Mouse (Mus musculus): ENCODE data around the gene Cirbp. TPM values are rescaled to one million over a fixed set of nuclear protein-coding genes. Genes with fewer than 3 reads are reported as not detected.

The Cirbp gene
- polyA plus RNA-seq, 1 experiment from 2014 or later = 149 TPM

- Histone ChIP-seq H3K4me2 (replicated peaks) (peak overlapping the region; percentile 56), H3K27ac (no peak overlapping the region; the same call in 1 of the 2 replicates), H3K4me3 (peak overlapping the region; percentile 28), H3K9me3 (0 out of 2 replicates have a peak, but pooled peaks cover 5% of the 10 kb centered on the region), H3K4me1 (peaks cover 22% of the 10 kb centered on the region), H3K36me3 (peaks cover 95% of the 10 kb centered on the region), H3K27me3 (peaks cover 30% of the 10 kb centered on the region), H3K9ac (peak overlapping the region; percentile 48; the same call in 1 of the 2 replicates)
- WGBS = 14% methylated on average over 55 of the region's 55 CpGs
- ATAC-seq (ENCODE audit: low FRiP score, low read depth) = peak; percentile 52; the same call in 1 of the 2 replicates
These were observed 34.4 kb upstream of the Cirbp start for GRCm38 (mm10) chr10:80131316-80131951.

- H3K36me3 ChIP-seq = peaks cover 90% of the 10 kb centered on the region
- 0 out of 2 replicates have a peak, but pooled peaks cover 5% of the 10 kb centered on the region for H3K9me3 ChIP-seq
- 40% methylated on average over 27 of the region's 27 CpGs for WGBS
- peaks cover 27% of the 10 kb centered on the region for H3K4me1 ChIP-seq
- peaks cover 35% of the 10 kb centered on the region for H3K27me3 ChIP-seq
- H3K27ac ChIP-seq = no peak overlapping the region
- H3K4me3 ChIP-seq = peak overlapping the region; percentile 28
- peak overlapping the region; percentile 56 for H3K4me2 ChIP-seq (replicated peaks)
- ATAC-seq (ENCODE audit: low FRiP score, low read depth) = no peak
- H3K9ac ChIP-seq = peak overlapping the region; percentile 48; the same call in 1 of the 2 replicates
These were observed 33.8 kb upstream of the Cirbp start for GRCm38 (mm10) chr10:80131952-80132350.

GRCm38 (mm10) chr10:80133226-80133849 lies 32.4 kb upstream of the Cirbp start:
- H3K9me3 ChIP-seq = 0 out of 2 replicates have a peak, but pooled peaks cover 5% of the 10 kb centered on the region
- no peak for ATAC-seq (ENCODE audit: low FRiP score, low read depth)
- no peak overlapping the region for H3K4me3 ChIP-seq
- no peak overlapping the region for H3K4me2 ChIP-seq (replicated peaks)
- H3K9ac ChIP-seq = no peak overlapping the region
- H3K27ac ChIP-seq = no peak overlapping the region
- 79% methylated on average over 8 of the region's 8 CpGs for WGBS
- H3K36me3 ChIP-seq = peaks cover 76% of the 10 kb centered on the region
- H3K27me3 ChIP-seq = peaks cover 48% of the 10 kb centered on the region
- H3K4me1 ChIP-seq = peaks cover 41% of the 10 kb centered on the region

- no peak for ATAC-seq (ENCODE audit: low FRiP score, low read depth)
- H3K9me3 ChIP-seq = 0 out of 2 replicates have a peak, but pooled peaks cover 5% of the 10 kb centered on the region
- no peak overlapping the region for H3K27ac ChIP-seq
- 86% methylated on average over 9 of the region's 9 CpGs for WGBS
- no peak overlapping the region for H3K4me3 ChIP-seq
- H3K4me1 ChIP-seq = peaks cover 48% of the 10 kb centered on the region
- H3K9ac ChIP-seq = no peak overlapping the region
- peaks cover 66% of the 10 kb centered on the region for H3K36me3 ChIP-seq
- no peak overlapping the region for H3K4me2 ChIP-seq (replicated peaks)
- H3K27me3 ChIP-seq = peaks cover 53% of the 10 kb centered on the region
These were observed 31.4 kb upstream of the Cirbp start for GRCm38 (mm10) chr10:80134421-80134820.

GRCm38 (mm10) chr10:80135161-80135560 lies 30.6 kb upstream of the Cirbp start:
- no peak overlapping the region for H3K27ac ChIP-seq
- H3K4me2 ChIP-seq (replicated peaks) = no peak overlapping the region
- WGBS = 81% methylated on average over 10 of the region's 10 CpGs
- H3K36me3 ChIP-seq = peaks cover 58% of the 10 kb centered on the region
- no peak for ATAC-seq (ENCODE audit: low FRiP score, low read depth)
- H3K9me3 ChIP-seq = 0 out of 2 replicates have a peak, but pooled peaks cover 5% of the 10 kb centered on the region
- no peak overlapping the region for H3K4me3 ChIP-seq
- H3K9ac ChIP-seq = no peak overlapping the region; the same call in 1 of the 2 replicates
- H3K27me3 ChIP-seq = peaks cover 58% of the 10 kb centered on the region
- peaks cover 51% of the 10 kb centered on the region for H3K4me1 ChIP-seq

GRCm38 (mm10) chr10:80135641-80136040 lies 30.1 kb upstream of the Cirbp start:
- 89% methylated on average over 1 of the region's 1 CpGs for WGBS
- peaks cover 53% of the 10 kb centered on the region for H3K36me3 ChIP-seq
- H3K4me1 ChIP-seq = peaks cover 51% of the 10 kb centered on the region

GRCm38 (mm10) chr10:80136179-80136951 lies 29.4 kb upstream of the Cirbp start:
- peaks cover 54% of the 10 kb centered on the region for H3K27me3 ChIP-seq
- WGBS = 16% methylated on average over 49 of the region's 49 CpGs
- H3K9ac ChIP-seq = peak overlapping the region; percentile 82

More at GRCm38 (mm10) chr10:80135641-80136040, 30.1 kb upstream of the Cirbp start:
- Histone ChIP-seq H3K27me3 (peaks cover 61% of the 10 kb centered on the region), H3K4me3 (no peak overlapping the region), H3K4me2 (replicated peaks) (no peak overlapping the region), H3K27ac (no peak overlapping the region), H3K9ac (no peak overlapping the region), H3K9me3 (0 out of 2 replicates have a peak, but pooled peaks cover 5% of the 10 kb centered on the region)
- ATAC-seq (ENCODE audit: low FRiP score, low read depth) = no peak

GRCm38 (mm10) chr10:80136952-80137625 lies 28.7 kb upstream of the Cirbp start:
- no peak for ATAC-seq (ENCODE audit: low FRiP score, low read depth)
- H3K9ac ChIP-seq = peak overlapping the region; percentile 82
- H3K9me3 ChIP-seq = 0 out of 2 replicates have a peak, but pooled peaks cover 5% of the 10 kb centered on the region
- H3K4me2 ChIP-seq (replicated peaks) = peak overlapping the region; percentile 99
- H3K4me3 ChIP-seq = peak overlapping the region; percentile 62
- no peak overlapping the region for H3K27ac ChIP-seq
- peaks cover 39% of the 10 kb centered on the region for H3K36me3 ChIP-seq
- H3K4me1 ChIP-seq = peaks cover 51% of the 10 kb centered on the region
- H3K27me3 ChIP-seq = peaks cover 51% of the 10 kb centered on the region
- WGBS = 4% methylated on average over 27 of the region's 29 CpGs

More at GRCm38 (mm10) chr10:80136179-80136951, 29.4 kb upstream of the Cirbp start:
- H3K9me3 ChIP-seq = 0 out of 2 replicates have a peak, but pooled peaks cover 5% of the 10 kb centered on the region
- peaks cover 46% of the 10 kb centered on the region for H3K36me3 ChIP-seq
- ATAC-seq (ENCODE audit: low FRiP score, low read depth) = no peak
- no peak overlapping the region for H3K27ac ChIP-seq
- peaks cover 52% of the 10 kb centered on the region for H3K4me1 ChIP-seq
- H3K4me3 ChIP-seq = peak overlapping the region; percentile 62
- peak overlapping the region; percentile 99 for H3K4me2 ChIP-seq (replicated peaks)

- no peak overlapping the region; the same call in 1 of the 2 replicates for H3K27ac ChIP-seq
- peaks cover 31% of the 10 kb centered on the region for H3K36me3 ChIP-seq
- ATAC-seq (ENCODE audit: low FRiP score, low read depth) = no peak
- peak overlapping the region; percentile 99 for H3K4me2 ChIP-seq (replicated peaks)
- H3K9ac ChIP-seq = peak overlapping the region; percentile 82
- 0 out of 2 replicates have a peak, but pooled peaks cover 5% of the 10 kb centered on the region for H3K9me3 ChIP-seq
- 2% methylated on average over 24 of the region's 33 CpGs for whole genome bisulfite sequencing
- H3K4me1 ChIP-seq = peaks cover 54% of the 10 kb centered on the region
- H3K27me3 ChIP-seq = peaks cover 49% of the 10 kb centered on the region
- peak overlapping the region; percentile 62 for H3K4me3 ChIP-seq
These were observed 27.9 kb upstream of the Cirbp start for GRCm38 (mm10) chr10:80137626-80138552.

GRCm38 (mm10) chr10:80138553-80139438 lies 27.0 kb upstream of the Cirbp start, which contains the start of gene Atp5d:
Gene Atp5d (plus strand): TSS chr10:80138632.
- peak within 1 kb of the TSS; percentile 99 for H3K4me2 ChIP-seq (replicated peaks)
- peaks cover 28% of the 10 kb centered on the region for H3K36me3 ChIP-seq
- peak within 1 kb of the TSS; percentile 28; the same call in 1 of the 2 replicates for H3K27ac ChIP-seq
- under 1% methylated on average over 82 of the region's 94 CpGs for WGBS
- 0 out of 2 replicates have a peak, but pooled peaks cover 5% of the 10 kb centered on the region for H3K9me3 ChIP-seq
- H3K4me1 ChIP-seq = peaks cover 59% of the 10 kb centered on the region
- peak; percentile 18; the same call in 1 of the 2 replicates for ATAC-seq (ENCODE audit: low FRiP score, low read depth)
- H3K27me3 ChIP-seq = peaks cover 49% of the 10 kb centered on the region
- H3K9ac ChIP-seq = peak within 1 kb of the TSS; percentile 82
- H3K4me3 ChIP-seq = peak within 1 kb of the TSS; percentile 62
